Mouse (Mus musculus) stomach, postnatal 0 days (tissue): ENCODE results near the gene Nfrkb.

Experiments
- CTCF ChIP-seq: IDR thresholded peaks from 2 replicates; pipeline ENCODE4 v1.5.1; 2016; ENCODE audit warnings: antibody characterized with exemption, low read depth, mild to moderate bottlenecking, moderate library complexity
- EP300 ChIP-seq: optimal IDR thresholded peaks from 2 replicates; pipeline ENCODE3; 2016; ENCODE audit warnings: antibody characterized with exemption

- no peak for TF ChIP-seq CTCF
- no peak for TF ChIP-seq EP300
Measured at GRCm38 (mm10) chr9:31354051-31354450, 31.9 kb upstream of the Nfrkb start.
